Mouse (Mus musculus) ES-Bruce4 (cell line): ENCODE data around the gene 4933428G20Rik.

Experiments
- CTCF ChIP-seq: IDR thresholded peaks from one replicate; pipeline ENCODE4 v1.8.1; 2011; ENCODE audit warnings: low read depth, low read length
- EP300 ChIP-seq: IDR thresholded peaks from 2 replicates; pipeline ENCODE4 v1.6.1; 2011; ENCODE audit warnings: low read depth, low read length; ENCODE audit not compliant: insufficient read depth

GRCm38 (mm10) chr11:97532354-97532753, 32.2 kb upstream of the 4933428G20Rik start:
- TF ChIP-seq CTCF, result no peak
- no peak for TF ChIP-seq EP300
